Mouse (Mus musculus): Measurements from ENCODE around the gene Chd4. TPM values are rescaled to one million over a fixed set of nuclear protein-coding genes. Genes with fewer than 3 reads are reported as not detected.

The Chd4 gene
- polyA plus RNA-seq, 2 experiments = 78.6 to 89.7 TPM

DNA sequence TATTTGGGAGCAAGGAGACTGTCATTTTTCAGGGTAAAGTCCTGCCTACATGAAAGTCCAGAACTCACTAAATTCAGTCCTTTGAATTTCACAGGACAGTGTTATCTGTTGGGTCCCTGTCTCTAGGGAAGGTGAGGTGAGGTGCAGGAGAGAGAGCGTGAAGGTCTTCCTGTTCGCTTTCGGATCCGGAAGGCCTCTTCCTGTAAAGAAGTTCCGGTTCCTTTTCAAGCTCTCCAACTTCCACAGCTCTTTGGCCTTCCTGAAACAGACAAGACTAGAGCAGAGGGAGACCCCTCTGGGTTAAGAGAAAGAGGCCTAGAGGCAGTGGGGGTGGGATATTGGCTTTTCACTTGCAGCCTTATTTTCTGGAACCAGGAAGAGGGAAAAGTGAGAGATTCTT lies 3.4 kb upstream of the Chd4 start:
- H3K27ac ChIP-seq (replicated peaks; ENCODE audit: low read depth, low read length) = no peak overlapping the region
- H3K4me2 ChIP-seq (replicated peaks; ENCODE audit: low read depth, low read length, severe bottlenecking) = no peak overlapping the region

DNA sequence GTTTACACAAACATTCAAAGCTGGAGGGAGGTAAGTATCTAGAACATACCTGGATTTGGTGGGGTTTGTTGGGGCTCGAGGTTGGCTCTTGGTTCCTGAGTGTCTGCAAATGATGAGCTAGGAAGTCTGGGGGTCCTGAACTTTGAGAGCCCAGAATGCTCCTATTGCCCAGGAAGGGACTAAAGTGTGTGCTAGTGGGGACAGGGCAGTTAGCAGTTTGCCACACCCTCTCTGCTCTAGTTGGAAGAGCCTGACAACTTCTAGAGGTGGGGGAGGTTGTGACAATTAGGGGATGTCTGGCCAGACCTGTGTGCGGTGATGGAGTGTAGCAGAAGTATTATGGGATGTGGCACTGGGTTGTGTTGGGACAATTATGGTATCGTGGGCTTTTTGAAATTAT lies 938 bp upstream of the Chd4 start:
- H3K9me3 ChIP-seq (ENCODE audit: control insufficient read depth, low read length) = no peaks in the 10 kb centered on the region
- DNase-seq (ENCODE audit: low spot score) (no peak), ATAC-seq (ENCODE audit: low FRiP score, low read depth) (no peak)
- 0 out of 2 replicates have a peak overlapping the region, but pooled peaks have one; percentile 86 for H3K27ac ChIP-seq (replicated peaks; ENCODE audit: low read depth, low read length)
- 45% methylated on average over 3 of the region's 3 CpGs for WGBS
- H3K4me2 ChIP-seq (replicated peaks; ENCODE audit: low read depth, low read length, severe bottlenecking) = no peak overlapping the region
- peaks cover 25% of the 10 kb centered on the region for H3K36me3 ChIP-seq (ENCODE audit: control insufficient read depth, insufficient read depth, low read length)
- H3K4me3 ChIP-seq (replicated peaks; ENCODE audit: low read length) = no peak overlapping the region
- H3K9ac ChIP-seq (ENCODE audit: low read depth, low read length, severe bottlenecking) = no peak overlapping the region
- no peak for TF ChIP-seq POLR2A (IDR thresholded peaks at IDR 0.05; ENCODE audit: borderline replicate concordance, extremely low read depth, insufficient read depth, insufficient read length)
- peaks cover 34% of the 10 kb centered on the region for H3K4me1 ChIP-seq (ENCODE audit: control insufficient read depth, insufficient read depth, low read length)
- H3K27me3 ChIP-seq (ENCODE audit: control insufficient read depth, insufficient read depth, low read length) = no peaks in the 10 kb centered on the region

More for the DNA sequence above, 3.4 kb upstream of the Chd4 start:
- Histone ChIP-seq H3K4me3 (replicated peaks; ENCODE audit: low read length) (no peak overlapping the region), H3K9ac (ENCODE audit: low read depth, low read length, severe bottlenecking) (no peak overlapping the region), H3K36me3 (ENCODE audit: control insufficient read depth, insufficient read depth, low read length) (0 out of 2 replicates have a peak, but pooled peaks cover 2% of the 10 kb centered on the region), H3K9me3 (ENCODE audit: control insufficient read depth, low read length) (no peaks in the 10 kb centered on the region), H3K4me1 (ENCODE audit: control insufficient read depth, insufficient read depth, low read length) (peaks cover 26% of the 10 kb centered on the region), H3K27me3 (ENCODE audit: control insufficient read depth, insufficient read depth, low read length) (no peaks in the 10 kb centered on the region)
- no peak for ATAC-seq (ENCODE audit: low FRiP score, low read depth)
- TF ChIP-seq POLR2A (IDR thresholded peaks at IDR 0.05; ENCODE audit: borderline replicate concordance, extremely low read depth, insufficient read depth, insufficient read length) = no peak
- no peak for DNase-seq (ENCODE audit: low spot score)
- WGBS = 85% methylated on average over 5 of the region's 5 CpGs

DNA sequence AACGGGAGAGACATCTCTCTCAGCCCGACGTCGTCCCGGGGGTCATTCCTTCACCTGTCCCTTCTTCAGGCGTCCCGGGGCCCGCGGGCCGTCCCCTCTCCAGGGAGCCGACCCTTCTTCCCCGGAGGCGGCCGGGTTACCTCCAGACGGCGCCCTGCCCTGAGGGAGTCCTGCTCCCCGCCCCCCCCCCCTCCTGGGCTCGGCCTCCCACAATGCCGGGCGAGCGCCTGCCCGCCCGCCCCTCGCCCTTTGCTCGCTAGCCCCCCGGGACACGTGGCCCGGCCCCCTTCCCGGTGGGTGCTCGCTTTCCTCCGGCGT lies 457 bp downstream of the Chd4 start:
- 0% methylated on average over 11 of the region's 32 CpGs for WGBS

DNA sequence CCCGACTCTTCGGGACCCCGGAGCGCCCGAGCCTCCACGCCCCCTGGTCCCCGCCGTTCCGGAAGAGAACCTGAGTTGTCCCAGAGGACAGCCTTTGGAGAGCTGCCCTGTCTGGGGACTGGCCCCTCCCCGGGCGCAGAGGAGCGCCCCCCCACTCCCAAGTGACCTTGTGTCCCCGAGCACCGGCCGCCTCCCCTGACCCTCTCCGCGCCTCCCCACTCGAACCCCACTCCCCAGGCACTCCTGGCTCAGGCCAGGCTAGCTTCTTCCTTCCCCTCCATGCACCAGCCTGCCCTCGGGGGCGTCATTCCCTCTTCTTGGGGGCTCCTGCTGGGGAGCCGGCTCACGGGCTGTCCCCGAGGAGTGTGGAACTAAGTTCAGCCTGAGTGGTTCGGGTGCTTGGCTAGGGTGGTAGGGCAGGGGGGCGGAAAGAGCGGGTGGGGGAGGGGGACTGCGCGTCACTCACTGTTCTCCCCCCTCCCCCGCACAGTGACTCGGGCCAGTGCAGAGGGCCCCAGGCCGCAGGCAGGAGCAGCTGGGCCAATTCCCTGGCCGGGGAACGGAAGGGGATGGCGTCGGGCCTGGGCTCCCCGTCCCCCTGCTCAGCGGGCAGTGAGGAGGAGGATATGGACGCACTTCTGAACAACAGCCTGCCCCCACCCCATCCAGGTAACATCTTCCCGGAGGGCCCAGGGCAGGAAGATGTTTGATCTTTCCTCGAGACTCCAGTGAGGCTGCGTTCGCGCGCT lies 990 bp downstream of the Chd4 start:
- Histone ChIP-seq H3K36me3 (ENCODE audit: control insufficient read depth, insufficient read depth, low read length) (peaks cover 44% of the 10 kb centered on the region), H3K9me3 (ENCODE audit: control insufficient read depth, low read length) (no peaks in the 10 kb centered on the region), H3K27me3 (ENCODE audit: control insufficient read depth, insufficient read depth, low read length) (no peaks in the 10 kb centered on the region), H3K9ac (ENCODE audit: low read depth, low read length, severe bottlenecking) (peak overlapping the region; percentile 88), H3K4me3 (replicated peaks; ENCODE audit: low read length) (peak overlapping the region; percentile 96), H3K4me2 (replicated peaks; ENCODE audit: low read depth, low read length, severe bottlenecking) (peak overlapping the region; percentile 82), H3K4me1 (ENCODE audit: control insufficient read depth, insufficient read depth, low read length) (peaks cover 24% of the 10 kb centered on the region), H3K27ac (replicated peaks; ENCODE audit: low read depth, low read length) (peak overlapping the region; percentile 86)
- DNase-seq (ENCODE audit: low spot score) (peak; percentile 50), ATAC-seq (ENCODE audit: low FRiP score, low read depth) (0 out of 2 replicates have a peak, but pooled peaks have one; percentile 28)
- no peak for TF ChIP-seq POLR2A (IDR thresholded peaks at IDR 0.05; ENCODE audit: borderline replicate concordance, extremely low read depth, insufficient read depth, insufficient read length)
- 1% methylated on average over 35 of the region's 44 CpGs for WGBS

More for the DNA sequence above, 457 bp downstream of the Chd4 start:
- H3K9me3 ChIP-seq (ENCODE audit: control insufficient read depth, low read length) = no peaks in the 10 kb centered on the region
- ATAC-seq (ENCODE audit: low FRiP score, low read depth) = peak; percentile 13
- TF ChIP-seq POLR2A (IDR thresholded peaks at IDR 0.05; ENCODE audit: borderline replicate concordance, extremely low read depth, insufficient read depth, insufficient read length) = no peak
- peaks cover 39% of the 10 kb centered on the region for H3K36me3 ChIP-seq (ENCODE audit: control insufficient read depth, insufficient read depth, low read length)
- H3K4me2 ChIP-seq (replicated peaks; ENCODE audit: low read depth, low read length, severe bottlenecking) = peak overlapping the region; percentile 82
- no peak for DNase-seq (ENCODE audit: low spot score)
- peak overlapping the region; percentile 96 for H3K4me3 ChIP-seq (replicated peaks; ENCODE audit: low read length)
- H3K4me1 ChIP-seq (ENCODE audit: control insufficient read depth, insufficient read depth, low read length) = peaks cover 24% of the 10 kb centered on the region
- peak overlapping the region; percentile 86 for H3K27ac ChIP-seq (replicated peaks; ENCODE audit: low read depth, low read length)
- H3K9ac ChIP-seq (ENCODE audit: low read depth, low read length, severe bottlenecking) = peak overlapping the region; percentile 88
- H3K27me3 ChIP-seq (ENCODE audit: control insufficient read depth, insufficient read depth, low read length) = no peaks in the 10 kb centered on the region

DNA sequence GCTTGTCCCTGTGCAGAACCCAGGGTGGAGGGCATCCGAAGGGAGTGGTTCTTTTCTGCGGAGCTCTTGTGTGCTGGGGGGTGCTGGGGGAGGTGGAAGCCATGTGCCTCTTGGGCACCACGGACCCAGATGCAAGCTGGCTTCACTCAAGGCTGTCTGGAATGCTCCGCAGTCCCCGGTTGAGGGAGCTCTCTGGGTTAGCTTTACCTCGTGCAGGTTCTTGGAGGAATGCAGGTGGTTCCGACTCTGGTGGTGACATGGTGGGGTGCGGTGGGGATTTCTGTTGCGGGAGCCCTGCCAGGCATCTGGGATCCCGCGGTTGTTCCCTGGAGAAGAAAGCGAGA lies 1.5 kb downstream of the Chd4 start:
- ATAC-seq (ENCODE audit: low FRiP score, low read depth) (peak; percentile 5; the same call in 1 of the 2 replicates), DNase-seq (ENCODE audit: low spot score) (no peak)
- peak overlapping the region; percentile 82 for H3K4me2 ChIP-seq (replicated peaks; ENCODE audit: low read depth, low read length, severe bottlenecking)
- H3K9ac ChIP-seq (ENCODE audit: low read depth, low read length, severe bottlenecking) = peak overlapping the region; percentile 88
- peak overlapping the region; percentile 96 for H3K4me3 ChIP-seq (replicated peaks; ENCODE audit: low read length)
- no peak for TF ChIP-seq POLR2A (IDR thresholded peaks at IDR 0.05; ENCODE audit: borderline replicate concordance, extremely low read depth, insufficient read depth, insufficient read length)
- H3K27me3 ChIP-seq (ENCODE audit: control insufficient read depth, insufficient read depth, low read length) = no peaks in the 10 kb centered on the region
- H3K36me3 ChIP-seq (ENCODE audit: control insufficient read depth, insufficient read depth, low read length) = peaks cover 49% of the 10 kb centered on the region
- no peaks in the 10 kb centered on the region for H3K9me3 ChIP-seq (ENCODE audit: control insufficient read depth, low read length)
- 2% methylated on average over 12 of the region's 12 CpGs for WGBS
- H3K27ac ChIP-seq (replicated peaks; ENCODE audit: low read depth, low read length) = 0 out of 2 replicates have a peak overlapping the region, but pooled peaks have one; percentile 86
- peaks cover 24% of the 10 kb centered on the region for H3K4me1 ChIP-seq (ENCODE audit: control insufficient read depth, insufficient read depth, low read length)
